Mouse (Mus musculus) limb, embryonic 10.5 days (tissue): ENCODE measurements around the gene H1fnt. TPM values are rescaled to one million over a fixed set of nuclear protein-coding genes. Genes with fewer than 3 reads are reported as not detected.

Experiments used
- DNase-seq: peaks from one replicate; pipeline ENCODE4 v3.0.0-alpha.2; 2017; ENCODE audit warnings: low spot score
- H3K27ac ChIP-seq: fragments of 300-500 bp; sonication (generic); 2 replicates; pipeline ENCODE4 v1.5.1; 2016; ENCODE audit warnings: mild to moderate bottlenecking
- H3K27me3 ChIP-seq: fragments of 300-500 bp; sonication (generic); 2 replicates; pipeline ENCODE4 v1.6.1; 2016; ENCODE audit warnings: low read depth, mild to moderate bottlenecking; ENCODE audit not compliant: poor library complexity, severe bottlenecking
- H3K36me3 ChIP-seq: fragments of 300-500 bp; sonication (generic); 2 replicates; pipeline ENCODE4 v1.6.1; 2016; ENCODE audit warnings: mild to moderate bottlenecking, moderate library complexity
- H3K4me1 ChIP-seq: fragments of 300-500 bp; sonication (generic); 2 replicates; pipeline ENCODE4 v1.6.1; 2016
- H3K4me3 ChIP-seq: fragments of 300-500 bp; sonication (generic); 2 replicates; pipeline ENCODE4 v1.5.1; 2016; ENCODE audit warnings: mild to moderate bottlenecking, moderate library complexity
- H3K9me3 ChIP-seq: fragments of 300-500 bp; sonication (generic); replicated peaks from 2 replicates; pipeline ENCODE4 v1.6.1; 2016; ENCODE audit warnings: mild to moderate bottlenecking
- WGBS: fragments of 180-500 bp; shearing (Covaris S2); methylation state at CpG from one replicate; pipeline ENCODE4 v1.1.7; 2016; 5-methylcytosine and 5-hydroxymethylcytosine counted together
- polyA plus RNA-seq: library from polyadenylated mRNA; unstranded; fragments of >200 nt; fragmentation: Nextera tagmentation; extraction: Ambion mirVana; gene quantifications from 2 replicates; pipeline ENCODE4 v1.2.1, GENCODE M21; 2016

Gene H1fnt
- not detected in 2 replicates for polyA plus RNA-seq

GRCm38 (mm10) chr15:98257193-98257592, at the start of gene H1fnt:
Gene H1fnt (minus strand): TSS chr15:98257293.
- no peaks in the 10 kb centered on the region for H3K36me3 ChIP-seq
- H3K9me3 ChIP-seq: no peaks in the 10 kb centered on the region
- DNase-seq: no peak
- 83% methylated on average over 8 of the region's 8 CpGs for WGBS
- no peak within 1 kb of the TSS for H3K4me3 ChIP-seq
- no peaks in the 10 kb centered on the region for H3K4me1 ChIP-seq
- H3K27me3 ChIP-seq: no peaks in the 10 kb centered on the region
- no peak within 1 kb of the TSS for H3K27ac ChIP-seq

- 2% methylated on average over 58 of the region's 60 CpGs for WGBS
- H3K27ac ChIP-seq: peak within 1 kb of the TSS; percentile 69
- H3K4me3 ChIP-seq: peak within 1 kb of the TSS; percentile 65
- peak; percentile 48 for DNase-seq
- no peaks in the 10 kb centered on the region for H3K36me3 ChIP-seq
- peaks cover 18% of the 10 kb centered on the region for H3K27me3 ChIP-seq
- H3K9me3 ChIP-seq: no peaks in the 10 kb centered on the region
- H3K4me1 ChIP-seq: peaks cover 8% of the 10 kb centered on the region
Observed at GRCm38 (mm10) chr15:98295628-98296551, 38.8 kb upstream of the H1fnt start, which contains the start of gene Zfp641. Gene Zfp641 (minus strand): TSS chr15:98296161.

GRCm38 (mm10) chr15:98293651-98294050, 36.6 kb upstream of the H1fnt start:
- WGBS: 91% methylated on average over 8 of the region's 8 CpGs

GRCm38 (mm10) chr15:98288566-98288965, 31.5 kb upstream of the H1fnt start:
- no peaks in the 10 kb centered on the region for H3K9me3 ChIP-seq
- no peak for DNase-seq
- no peaks in the 10 kb centered on the region for H3K36me3 ChIP-seq
- no peak overlapping the region for H3K4me3 ChIP-seq
- no peaks in the 10 kb centered on the region for H3K27me3 ChIP-seq
- WGBS: 69% methylated on average over 12 of the region's 12 CpGs
- H3K4me1 ChIP-seq: no peaks in the 10 kb centered on the region
- H3K27ac ChIP-seq: no peak overlapping the region

More at GRCm38 (mm10) chr15:98293651-98294050, 36.6 kb upstream of the H1fnt start:
- Histone ChIP-seq H3K36me3 (no peaks in the 10 kb centered on the region), H3K4me1 (peaks cover 8% of the 10 kb centered on the region), H3K4me3 (no peak overlapping the region), H3K27ac (no peak overlapping the region), H3K27me3 (peaks cover 18% of the 10 kb centered on the region), H3K9me3 (no peaks in the 10 kb centered on the region)
- DNase-seq: no peak

- WGBS: 85% methylated on average over 7 of the region's 7 CpGs
- Histone ChIP-seq H3K36me3 (no peaks in the 10 kb centered on the region), H3K27ac (no peak overlapping the region), H3K4me3 (no peak overlapping the region), H3K9me3 (no peaks in the 10 kb centered on the region), H3K4me1 (no peaks in the 10 kb centered on the region), H3K27me3 (no peaks in the 10 kb centered on the region)
- no peak for DNase-seq
Observed at GRCm38 (mm10) chr15:98286418-98286817, 29.3 kb upstream of the H1fnt start.

GRCm38 (mm10) chr15:98257776-98258175, 683 bp upstream of the H1fnt start:
- Histone ChIP-seq H3K4me3 (no peak overlapping the region), H3K27me3 (no peaks in the 10 kb centered on the region), H3K4me1 (no peaks in the 10 kb centered on the region), H3K9me3 (no peaks in the 10 kb centered on the region), H3K27ac (no peak overlapping the region), H3K36me3 (no peaks in the 10 kb centered on the region)
- DNase-seq: no peak
- WGBS: 86% methylated on average over 7 of the region's 7 CpGs

GRCm38 (mm10) chr15:98256271-98256670, 822 bp downstream of the H1fnt start:
- 96% methylated on average over 13 of the region's 13 CpGs for WGBS
- no peaks in the 10 kb centered on the region for H3K9me3 ChIP-seq
- no peaks in the 10 kb centered on the region for H3K4me1 ChIP-seq
- no peaks in the 10 kb centered on the region for H3K36me3 ChIP-seq
- H3K4me3 ChIP-seq: no peak overlapping the region
- H3K27me3 ChIP-seq: no peaks in the 10 kb centered on the region
- DNase-seq: no peak
- no peak overlapping the region for H3K27ac ChIP-seq

GRCm38 (mm10) chr15:98235442-98235841, 21.7 kb downstream of the H1fnt start:
- H3K9me3 ChIP-seq: no peaks in the 10 kb centered on the region
- no peak overlapping the region for H3K27ac ChIP-seq
- DNase-seq: no peak
- no peak overlapping the region for H3K4me3 ChIP-seq
- WGBS: 93% methylated on average over 4 of the region's 4 CpGs
- no peaks in the 10 kb centered on the region for H3K27me3 ChIP-seq
- H3K4me1 ChIP-seq: no peaks in the 10 kb centered on the region
- no peaks in the 10 kb centered on the region for H3K36me3 ChIP-seq

GRCm38 (mm10) chr15:98234350-98234749, 22.7 kb downstream of the H1fnt start, which contains the start of gene Olfr286:
Gene Olfr286 (minus strand): TSS chr15:98234450.
- no peak within 1 kb of the TSS for H3K27ac ChIP-seq
- H3K4me1 ChIP-seq: no peaks in the 10 kb centered on the region
- WGBS: 87% methylated on average over 4 of the region's 4 CpGs
- DNase-seq: no peak
- H3K4me3 ChIP-seq: no peak within 1 kb of the TSS
- no peaks in the 10 kb centered on the region for H3K9me3 ChIP-seq
- no peaks in the 10 kb centered on the region for H3K27me3 ChIP-seq
- no peaks in the 10 kb centered on the region for H3K36me3 ChIP-seq

GRCm38 (mm10) chr15:98226096-98226495, 31.0 kb downstream of the H1fnt start:
- Histone ChIP-seq H3K9me3 (no peaks in the 10 kb centered on the region), H3K4me1 (no peaks in the 10 kb centered on the region), H3K27me3 (no peaks in the 10 kb centered on the region), H3K36me3 (no peaks in the 10 kb centered on the region), H3K27ac (no peak overlapping the region), H3K4me3 (no peak overlapping the region)
- WGBS: 74% methylated on average over 7 of the region's 7 CpGs
- no peak for DNase-seq

- 42% methylated on average over 16 of the region's 16 CpGs for WGBS
- DNase-seq: no peak
- no peak overlapping the region for H3K4me3 ChIP-seq
Observed at GRCm38 (mm10) chr15:98225610-98226009, 31.5 kb downstream of the H1fnt start.

GRCm38 (mm10) chr15:98222377-98222776, 34.7 kb downstream of the H1fnt start:
- H3K27ac ChIP-seq: no peak overlapping the region
- H3K27me3 ChIP-seq: no peaks in the 10 kb centered on the region
- no peaks in the 10 kb centered on the region for H3K36me3 ChIP-seq

More at GRCm38 (mm10) chr15:98225610-98226009, 31.5 kb downstream of the H1fnt start:
- Histone ChIP-seq H3K27me3 (no peaks in the 10 kb centered on the region), H3K27ac (no peak overlapping the region), H3K9me3 (no peaks in the 10 kb centered on the region), H3K36me3 (no peaks in the 10 kb centered on the region), H3K4me1 (no peaks in the 10 kb centered on the region)

GRCm38 (mm10) chr15:98220877-98221276, 36.2 kb downstream of the H1fnt start, which contains the start of the genes Gm44579 and Olfr287:
Gene Gm44579 (minus strand): TSS chr15:98220977.
Gene Olfr287 (minus strand): TSS chr15:98221056.
- H3K4me1 ChIP-seq: no peaks in the 10 kb centered on the region
- H3K27me3 ChIP-seq: no peaks in the 10 kb centered on the region
- no peak within 1 kb of the TSS for H3K27ac ChIP-seq
- WGBS: 79% methylated on average over 4 of the region's 4 CpGs
- no peak within 1 kb of the TSS for H3K4me3 ChIP-seq
- no peaks in the 10 kb centered on the region for H3K9me3 ChIP-seq
- no peaks in the 10 kb centered on the region for H3K36me3 ChIP-seq
- no peak for DNase-seq

More at GRCm38 (mm10) chr15:98222377-98222776, 34.7 kb downstream of the H1fnt start:
- Histone ChIP-seq H3K4me1 (no peaks in the 10 kb centered on the region), H3K4me3 (no peak overlapping the region), H3K9me3 (no peaks in the 10 kb centered on the region)
- DNase-seq: no peak
